Mouse (Mus musculus) olfactory bulb, adult 2 months (tissue): ENCODE data around the gene Map3k6. TPM values are rescaled to one million over a fixed set of nuclear protein-coding genes. Genes with fewer than 3 reads are reported as not detected.

ENCODE experiments used
- H3K27ac ChIP-seq: fragments of 200-500 bp; 2 replicates; pipeline ENCODE4 v1.5.1; 2012; ENCODE audit warnings: low read depth, low read length; ENCODE audit not compliant: insufficient read depth
- H3K4me1 ChIP-seq: fragments of 200-500 bp; 2 replicates; pipeline ENCODE4 v1.6.1; 2012; ENCODE audit warnings: low read length; ENCODE audit not compliant: control insufficient read depth, insufficient read depth
- H3K4me3 ChIP-seq: fragments of 200-500 bp; 2 replicates; pipeline ENCODE4 v1.5.1; 2012; ENCODE audit warnings: mild to moderate bottlenecking, low read depth, low read length, moderate library complexity; ENCODE audit not compliant: insufficient read depth
- CTCF ChIP-seq: fragments of 200-500 bp; IDR thresholded peaks from 2 replicates; pipeline ENCODE4 v1.5.1; 2012; ENCODE audit warnings: low read depth, mild to moderate bottlenecking, low read length, moderate library complexity; ENCODE audit not compliant: insufficient read depth
- POLR2A ChIP-seq: fragments of 200-500 bp; IDR thresholded peaks from 2 replicates; pipeline ENCODE4 v1.6.1; 2012; ENCODE audit warnings: mild to moderate bottlenecking, low read depth, low read length, moderate library complexity; ENCODE audit not compliant: insufficient read depth
- WGBS: fragments of 180-500 bp; shearing (Covaris S2); methylation state at CpG from one replicate; pipeline ENCODE4 v1.1.7; 2018; 5-methylcytosine and 5-hydroxymethylcytosine counted together
- polyA plus RNA-seq: library from polyadenylated mRNA; stranded (reverse); fragments of >200 nt; gene quantifications from 2 replicates; pipeline ENCODE4 v1.2.4, GENCODE M21; 2012; ENCODE audit warnings: low replicate concordance; ENCODE audit not compliant: missing spikeins, insufficient read depth, insufficient read length

The Map3k6 gene
- polyA plus RNA-seq, 1 experiment = not detected

DNA sequence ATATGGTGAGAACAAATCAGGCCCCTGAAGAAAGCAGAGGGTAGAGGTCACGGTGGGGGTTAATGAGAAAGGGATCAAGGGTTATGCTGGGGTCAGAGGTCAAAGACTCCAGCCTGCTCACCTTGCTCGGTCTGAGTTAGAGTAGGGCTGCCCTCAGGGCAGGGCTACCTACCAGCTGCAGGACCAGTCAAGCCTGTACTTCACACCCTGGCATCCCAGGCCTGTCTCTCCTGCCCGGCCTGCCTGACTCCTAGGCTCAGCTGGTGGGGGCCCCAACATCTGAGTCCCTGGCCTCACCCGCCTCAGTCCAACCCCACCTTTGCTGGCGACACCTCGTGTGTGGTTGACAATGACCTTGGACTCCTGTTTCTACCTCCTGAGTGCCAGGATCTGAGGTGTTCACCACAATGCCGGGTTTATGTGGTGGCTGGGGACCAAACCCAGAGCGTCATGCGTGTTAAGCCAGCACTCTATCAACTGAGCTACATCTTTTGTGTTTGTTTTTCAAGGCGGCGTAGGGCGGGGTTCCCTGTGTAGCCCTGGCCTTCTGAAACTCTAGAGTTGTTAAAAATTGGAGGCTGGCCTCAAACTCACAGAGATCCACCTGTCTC is 17.3 kb downstream of the Map3k6 start:
- TF ChIP-seq CTCF (no peak), POLR2A (no peak)
- no peak overlapping the region for H3K4me3 ChIP-seq
- H3K27ac ChIP-seq = no peak overlapping the region
- WGBS = 86% methylated on average over 12 of the region's 12 CpGs
- H3K4me1 ChIP-seq = no peaks in the 10 kb centered on the region

DNA sequence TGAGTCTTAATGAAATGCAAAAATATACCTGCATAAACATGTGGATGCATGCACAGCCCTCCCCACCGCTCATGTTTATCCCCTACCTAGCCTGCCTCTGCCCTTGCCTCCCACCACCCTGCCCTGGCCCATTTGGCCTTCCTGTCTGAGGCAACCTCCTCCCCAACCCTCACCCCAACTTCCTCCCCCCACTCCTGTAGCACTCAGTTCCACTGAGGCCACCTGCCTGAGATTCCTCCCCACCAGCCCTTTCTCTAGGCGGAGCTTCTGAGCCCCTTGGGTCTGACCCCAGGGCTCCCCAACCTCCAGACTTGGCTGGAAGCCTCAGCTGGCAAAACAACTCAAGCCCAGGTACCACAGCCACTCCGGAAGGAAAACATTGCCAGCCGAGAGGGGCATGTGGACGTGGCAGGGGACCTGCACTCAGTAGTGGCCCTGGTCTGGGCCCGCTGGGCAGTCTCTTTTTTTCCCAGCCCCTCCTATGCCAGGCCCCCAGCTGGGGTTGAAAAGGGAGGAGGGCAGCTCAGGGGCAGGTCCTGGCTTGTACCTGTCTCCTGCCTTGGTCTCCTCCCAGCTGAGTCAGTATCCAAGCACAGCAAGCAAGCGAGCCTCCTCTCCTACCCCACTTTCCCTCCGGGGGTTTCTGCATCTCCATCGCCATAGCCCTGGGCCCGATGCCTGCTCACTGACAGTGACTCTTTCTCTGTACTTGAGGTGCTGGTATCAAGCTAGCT is 21.2 kb downstream of the Map3k6 start:
- WGBS = 70% methylated on average over 10 of the region's 10 CpGs
- Histone ChIP-seq H3K4me1 (no peaks in the 10 kb centered on the region), H3K27ac (no peak overlapping the region), H3K4me3 (no peak overlapping the region)
- TF ChIP-seq CTCF (no peak), POLR2A (no peak)

DNA sequence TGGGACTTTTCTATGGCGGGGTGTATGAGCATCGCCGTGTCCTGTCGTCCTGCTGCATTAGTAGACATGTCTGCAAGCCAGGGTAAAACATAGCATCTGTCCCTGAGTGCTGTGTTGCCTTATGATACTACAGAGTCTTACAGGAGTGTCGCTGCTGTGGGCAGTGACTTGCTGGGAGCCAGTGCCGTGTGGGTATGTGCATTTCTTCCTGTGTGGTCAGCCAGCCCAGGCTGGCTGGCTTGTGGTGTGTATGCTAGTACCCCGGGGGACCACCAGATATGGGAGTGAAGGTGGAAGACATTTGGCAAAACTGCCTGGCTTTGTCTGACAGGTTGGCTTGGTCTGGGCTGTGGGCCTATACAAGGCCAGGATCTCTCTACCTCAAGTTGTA is 21.8 kb downstream of the Map3k6 start:
- Histone ChIP-seq H3K4me3 (no peak overlapping the region), H3K27ac (no peak overlapping the region), H3K4me1 (no peaks in the 10 kb centered on the region)
- TF ChIP-seq CTCF = no peak
- no peak for TF ChIP-seq POLR2A
- 72% methylated on average over 7 of the region's 7 CpGs for WGBS

DNA sequence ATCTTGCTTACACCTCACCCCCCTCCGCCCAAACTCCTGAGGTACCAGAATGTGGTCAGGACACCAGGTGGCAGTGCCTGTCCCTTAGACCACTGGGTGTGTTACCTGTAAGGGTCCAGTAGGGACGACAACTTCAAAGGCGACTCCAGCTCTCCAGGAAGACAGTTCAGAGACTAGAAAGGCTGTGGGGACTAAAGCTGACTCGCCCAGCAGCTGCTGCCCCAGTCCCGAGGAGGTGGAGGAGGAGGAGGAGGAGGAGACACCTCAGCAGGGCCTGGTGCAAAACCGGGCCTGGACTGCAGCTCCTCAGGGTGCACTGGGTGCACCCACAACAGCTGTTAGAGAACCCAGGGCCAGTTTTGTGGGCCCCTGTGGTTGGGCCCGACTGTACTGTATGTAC is 22.3 kb downstream of the Map3k6 start, which contains the start of gene Sytl1:
Sytl1 (minus strand) TSS at position 232 of the 400 bp plus-strand sequence.
- no peaks in the 10 kb centered on the region for H3K4me1 ChIP-seq
- H3K4me3 ChIP-seq = no peak within 1 kb of the TSS
- H3K27ac ChIP-seq = no peak within 1 kb of the TSS
- WGBS = 46% methylated on average over 7 of the region's 7 CpGs
- TF ChIP-seq POLR2A = no peak

DNA sequence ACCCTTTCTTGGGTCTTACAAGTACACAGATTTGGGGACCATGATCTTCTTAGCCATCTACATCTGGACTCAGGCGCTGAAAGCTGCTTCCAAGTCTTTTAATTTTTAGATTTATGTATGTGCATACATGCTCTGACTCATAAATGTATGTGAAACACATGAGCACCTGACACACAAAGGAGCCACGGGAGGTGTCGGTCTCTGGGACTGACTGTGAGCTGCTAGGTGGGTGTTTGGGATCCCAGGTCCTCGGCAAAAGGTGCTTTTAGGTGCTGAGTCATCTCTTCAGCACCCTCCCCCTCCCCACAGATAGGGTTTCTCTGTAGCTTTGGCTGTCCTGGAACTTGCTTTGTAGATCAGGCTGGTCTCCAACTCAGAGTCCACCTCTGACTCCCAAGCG is 23.1 kb downstream of the Map3k6 start:
- no peak overlapping the region for H3K27ac ChIP-seq
- TF ChIP-seq POLR2A = no peak
- no peak for TF ChIP-seq CTCF
- H3K4me3 ChIP-seq = no peak overlapping the region
- H3K4me1 ChIP-seq = no peaks in the 10 kb centered on the region
- 89% methylated on average over 5 of the region's 5 CpGs for WGBS

DNA sequence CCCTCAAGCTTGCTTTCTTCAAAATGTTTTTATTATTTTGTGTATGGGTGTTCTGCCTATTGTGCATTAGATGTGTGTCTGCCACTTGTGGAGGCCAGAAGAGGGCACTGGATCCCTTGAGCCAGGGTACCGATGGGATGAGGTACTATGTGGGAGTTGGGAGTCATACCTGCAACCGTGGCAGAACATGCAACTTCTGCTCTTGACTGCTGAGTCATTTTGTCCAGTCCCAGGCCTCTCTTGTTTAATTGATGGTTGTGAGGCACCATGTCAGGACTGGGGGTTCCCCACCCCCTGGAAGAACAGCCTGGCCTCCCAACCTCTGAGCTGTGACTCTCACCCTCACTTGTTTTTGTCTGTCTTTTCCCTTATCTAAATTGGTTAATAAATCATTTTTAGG is 23.9 kb downstream of the Map3k6 start:
- no peak overlapping the region for H3K27ac ChIP-seq
- TF ChIP-seq CTCF = no peak
- TF ChIP-seq POLR2A = no peak
- H3K4me3 ChIP-seq = no peak overlapping the region
- 89% methylated on average over 2 of the region's 2 CpGs for WGBS
- no peaks in the 10 kb centered on the region for H3K4me1 ChIP-seq

DNA sequence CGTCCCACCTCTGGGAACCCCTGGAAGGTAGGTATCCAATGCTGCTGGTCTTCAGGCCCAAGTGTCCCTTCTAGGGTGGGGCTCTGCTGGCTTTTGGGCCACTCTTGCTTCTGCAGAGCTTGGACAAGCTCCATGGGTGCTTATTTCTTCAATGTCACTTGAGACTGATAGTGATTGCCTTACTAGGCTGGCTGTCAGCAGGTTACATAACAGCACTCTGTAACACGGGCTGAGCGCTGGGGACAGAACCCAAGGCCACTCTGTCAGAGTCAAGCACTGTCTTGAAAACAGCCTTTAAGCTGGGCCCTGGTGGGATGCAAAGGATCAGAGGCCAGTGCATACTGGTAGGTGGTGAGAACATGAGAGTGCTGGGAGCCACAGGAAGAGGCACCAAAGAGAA is 24.7 kb downstream of the Map3k6 start:
- TF ChIP-seq CTCF (no peak), POLR2A (no peak)
- Histone ChIP-seq H3K4me3 (no peak overlapping the region), H3K27ac (no peak overlapping the region), H3K4me1 (no peaks in the 10 kb centered on the region)
- WGBS = 98% methylated on average over 3 of the region's 3 CpGs

DNA sequence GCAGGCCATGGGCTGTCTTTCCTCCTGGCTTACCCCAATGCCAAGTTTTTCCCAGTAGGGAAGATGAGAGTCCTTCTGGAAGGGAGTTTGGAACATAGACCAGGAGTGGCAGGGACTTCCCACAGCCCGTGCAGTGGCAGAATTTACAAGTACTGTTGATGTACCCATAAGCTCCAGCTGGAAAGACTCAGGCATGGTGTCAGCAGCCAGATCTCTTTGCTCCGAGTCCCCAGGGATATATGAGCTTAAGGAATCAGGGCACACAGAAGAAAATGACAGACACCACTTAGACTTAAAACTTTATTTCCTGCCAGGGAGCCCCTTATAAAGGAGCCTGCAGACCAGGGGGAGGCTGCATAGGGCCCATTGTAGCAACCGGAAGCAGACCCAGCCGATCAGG is 25.1 kb downstream of the Map3k6 start:
- no peak overlapping the region for H3K4me3 ChIP-seq
- no peak overlapping the region for H3K27ac ChIP-seq
- no peaks in the 10 kb centered on the region for H3K4me1 ChIP-seq
- WGBS = 96% methylated on average over 4 of the region's 4 CpGs
- TF ChIP-seq POLR2A (no peak), CTCF (no peak)

DNA sequence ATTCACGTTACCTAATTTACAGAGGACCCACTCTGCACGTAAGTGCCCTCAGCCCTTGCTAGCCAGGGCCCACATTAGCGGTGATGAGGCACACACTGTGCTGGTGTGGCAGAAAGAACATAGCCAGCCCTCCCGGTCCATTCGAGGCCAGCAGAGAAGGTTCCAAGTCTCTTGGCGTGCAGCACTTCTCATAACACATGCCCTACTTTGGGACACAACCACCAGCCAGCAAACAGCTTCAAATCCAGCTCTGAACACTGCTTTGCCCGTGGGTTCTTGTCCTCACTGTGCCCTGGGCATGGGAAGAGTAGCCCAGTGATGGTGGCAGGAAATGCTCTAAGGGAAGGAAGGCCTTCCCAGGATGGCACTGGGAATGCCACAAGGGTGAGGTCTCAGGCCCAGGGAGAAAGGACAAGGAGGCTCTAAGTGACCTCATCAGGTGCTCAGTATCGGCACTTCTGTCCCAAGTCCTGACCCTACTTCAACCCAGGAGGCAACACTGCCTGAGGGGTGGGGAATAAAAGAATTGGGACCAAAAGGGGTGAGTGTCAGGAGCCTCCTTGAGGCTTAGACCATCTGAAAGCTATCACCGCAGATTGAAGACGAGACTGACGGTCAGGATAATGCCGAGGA is 25.7 kb downstream of the Map3k6 start:
- Histone ChIP-seq H3K27ac (no peak overlapping the region), H3K4me1 (no peaks in the 10 kb centered on the region), H3K4me3 (no peak overlapping the region)
- TF ChIP-seq CTCF (no peak), POLR2A (no peak)
- 91% methylated on average over 12 of the region's 12 CpGs for WGBS

DNA sequence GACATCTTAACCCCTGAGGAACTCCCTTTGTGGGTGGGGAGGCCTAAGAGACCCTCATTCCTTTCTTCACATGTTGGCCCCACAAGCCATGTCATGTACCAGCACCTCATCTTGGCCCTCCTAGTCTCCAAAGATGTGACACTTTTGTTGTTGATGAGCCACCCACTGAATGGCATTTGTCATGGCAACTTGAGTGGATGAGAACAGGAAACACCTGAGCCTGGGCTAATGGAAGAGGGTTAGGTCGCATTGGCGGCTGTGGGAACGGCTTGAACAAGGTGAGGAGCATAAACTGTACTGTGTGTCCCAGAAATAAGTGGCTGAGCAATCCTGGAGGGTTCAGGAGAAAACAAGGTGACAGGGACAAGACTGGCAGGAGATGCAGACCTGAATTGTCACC is 28.3 kb downstream of the Map3k6 start:
- Histone ChIP-seq H3K4me1 (no peaks in the 10 kb centered on the region), H3K4me3 (no peak overlapping the region), H3K27ac (no peak overlapping the region)
- TF ChIP-seq POLR2A (no peak), CTCF (no peak)
- WGBS = 97% methylated on average over 3 of the region's 3 CpGs
